Mouse (Mus musculus): ENCODE data around the gene Atp13a5. TPM values are rescaled to one million over a fixed set of nuclear protein-coding genes. Genes with fewer than 3 reads are reported as not detected.
A peak's percentile ranks its signal among the peaks of the same experiment; 100 is the strongest.

The Atp13a5 gene
- 0.84 and 0.94 TPM in 2 replicates for polyA plus RNA-seq (2015; fragmentation: Nextera tagmentation; extraction: Ambion mirVana)

GRCm38 (mm10) chr16:29378458-29378857 is at the start of gene Atp13a5:
Gene Atp13a5, minus strand, starts transcription at chr16:29378732.
- H3K4me1 ChIP-seq (replicated peaks) = no peaks in the 10 kb centered on the region
- no peak for ATAC-seq (ENCODE audit: low FRiP score)
- H3K27me3 ChIP-seq = no peaks in the 10 kb centered on the region
- no peak within 1 kb of the TSS for H3K4me2 ChIP-seq
- no peak within 1 kb of the TSS for H3K9ac ChIP-seq
- WGBS = 82% methylated on average over 4 of the region's 4 CpGs
- H3K27ac ChIP-seq = no peak within 1 kb of the TSS
- no peaks in the 10 kb centered on the region for H3K36me3 ChIP-seq
- no peaks in the 10 kb centered on the region for H3K9me3 ChIP-seq
- H3K4me3 ChIP-seq = no peak within 1 kb of the TSS

DNA sequence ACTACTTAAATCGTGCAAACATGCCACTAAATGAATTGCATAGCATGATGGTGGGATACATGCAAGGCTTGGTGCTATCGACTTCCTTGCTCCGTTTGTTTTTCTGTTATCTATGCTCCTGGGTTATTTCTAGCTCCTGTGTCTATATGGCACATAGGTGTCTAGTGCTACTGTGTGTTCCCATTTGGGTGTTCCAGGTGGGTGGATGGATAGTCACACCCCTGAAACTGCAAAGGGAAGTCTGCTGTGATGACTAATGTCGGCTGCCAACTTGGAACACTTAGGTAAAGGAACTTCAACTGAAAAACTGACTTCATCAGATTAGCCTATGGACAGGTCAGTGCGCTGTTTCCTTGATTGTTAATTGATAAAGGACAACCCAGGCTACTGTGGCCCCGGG is 36.3 kb upstream of the Atp13a5 start:
- no peaks in the 10 kb centered on the region for H3K9me3 ChIP-seq
- no peak overlapping the region for H3K4me3 ChIP-seq
- no peaks in the 10 kb centered on the region for H3K27me3 ChIP-seq
- no peaks in the 10 kb centered on the region for H3K4me1 ChIP-seq (replicated peaks)
- H3K27ac ChIP-seq = no peak overlapping the region
- no peak overlapping the region for H3K4me2 ChIP-seq
- no peak for ATAC-seq (ENCODE audit: low FRiP score)
- H3K9ac ChIP-seq = no peak overlapping the region
- no peaks in the 10 kb centered on the region for H3K36me3 ChIP-seq
- WGBS = 92% methylated on average over 6 of the region's 6 CpGs

DNA sequence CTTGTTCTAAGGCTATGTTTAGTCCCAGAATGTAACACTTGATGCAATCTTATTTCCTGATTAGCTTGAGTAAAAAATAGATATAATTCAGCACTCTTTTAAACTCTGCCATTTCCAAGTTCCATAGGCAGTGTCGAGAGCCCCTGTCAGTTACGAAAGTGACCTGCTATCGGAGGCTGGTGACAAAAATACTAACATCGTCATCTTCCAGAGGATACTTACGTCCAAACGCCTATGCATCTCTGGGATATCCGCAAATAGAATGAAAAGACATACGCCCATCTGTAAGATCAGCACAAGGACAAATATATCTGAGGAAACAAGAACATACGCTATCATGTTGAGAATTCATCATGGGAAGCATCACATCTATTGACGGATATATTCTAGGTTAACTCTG is 28.8 kb upstream of the Atp13a5 start:
- Histone ChIP-seq H3K27ac (no peak overlapping the region), H3K4me1 (replicated peaks) (no peaks in the 10 kb centered on the region), H3K9me3 (no peaks in the 10 kb centered on the region), H3K9ac (no peak overlapping the region), H3K4me2 (no peak overlapping the region), H3K27me3 (no peaks in the 10 kb centered on the region), H3K4me3 (no peak overlapping the region), H3K36me3 (no peaks in the 10 kb centered on the region)
- ATAC-seq (ENCODE audit: low FRiP score) = no peak
- 94% methylated on average over 10 of the region's 10 CpGs for WGBS

DNA sequence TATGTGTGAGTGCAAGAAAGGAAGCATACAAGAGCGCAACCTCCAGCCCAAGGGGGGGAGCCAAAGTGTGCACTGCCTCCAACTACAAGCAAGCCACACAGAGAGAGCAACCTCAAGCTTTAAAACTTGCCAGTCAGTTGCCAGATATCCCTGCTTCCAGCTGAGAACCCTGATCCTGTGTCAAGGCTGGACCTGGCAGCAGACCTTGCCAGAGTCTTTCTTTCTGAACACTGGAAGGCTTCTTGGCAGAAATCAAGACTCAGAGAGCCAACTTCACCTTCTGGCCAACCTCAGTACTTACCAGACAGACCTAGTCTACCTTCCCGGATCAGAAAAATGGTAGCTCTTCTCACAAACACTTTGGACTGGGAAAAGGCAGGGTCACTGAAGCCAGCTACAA is 20.5 kb upstream of the Atp13a5 start:
- Histone ChIP-seq H3K4me1 (replicated peaks) (no peaks in the 10 kb centered on the region), H3K9me3 (no peaks in the 10 kb centered on the region), H3K4me2 (no peak overlapping the region), H3K36me3 (no peaks in the 10 kb centered on the region), H3K27me3 (no peaks in the 10 kb centered on the region), H3K4me3 (no peak overlapping the region), H3K9ac (no peak overlapping the region), H3K27ac (no peak overlapping the region)
- 95% methylated on average over 2 of the region's 2 CpGs for WGBS
- ATAC-seq (ENCODE audit: low FRiP score) = no peak

GRCm38 (mm10) chr16:29384781-29385180 is 6.2 kb upstream of the Atp13a5 start:
- ATAC-seq (ENCODE audit: low FRiP score) = no peak
- Histone ChIP-seq H3K4me2 (no peak overlapping the region), H3K4me1 (replicated peaks) (no peaks in the 10 kb centered on the region), H3K27ac (no peak overlapping the region), H3K36me3 (no peaks in the 10 kb centered on the region), H3K4me3 (no peak overlapping the region), H3K27me3 (no peaks in the 10 kb centered on the region), H3K9me3 (no peaks in the 10 kb centered on the region), H3K9ac (no peak overlapping the region)
- 92% methylated on average over 4 of the region's 4 CpGs for WGBS

DNA sequence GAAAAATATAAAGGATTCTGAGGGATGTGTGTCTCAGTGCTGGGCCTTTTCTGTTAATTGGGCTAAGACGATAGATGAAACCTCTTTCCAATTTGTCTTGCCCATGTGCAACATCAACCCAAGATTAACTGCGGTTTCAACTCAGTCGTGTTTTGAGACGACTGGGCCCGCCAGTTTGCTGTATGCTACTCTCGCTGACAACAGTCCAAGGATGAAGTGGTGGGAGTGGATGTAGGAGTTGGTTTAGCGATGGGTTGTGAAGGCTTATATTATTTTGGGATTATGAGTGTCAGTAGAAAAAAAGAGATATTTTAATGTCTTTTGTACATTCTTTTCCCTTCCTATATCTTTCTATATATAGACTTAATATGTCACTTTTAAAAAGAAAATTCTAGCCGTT is 3.9 kb downstream of the Atp13a5 start:
- Histone ChIP-seq H3K4me3 (no peak overlapping the region), H3K27ac (no peak overlapping the region), H3K27me3 (no peaks in the 10 kb centered on the region), H3K4me2 (no peak overlapping the region), H3K9ac (no peak overlapping the region), H3K36me3 (no peaks in the 10 kb centered on the region), H3K4me1 (replicated peaks) (no peaks in the 10 kb centered on the region), H3K9me3 (no peaks in the 10 kb centered on the region)
- no peak for ATAC-seq (ENCODE audit: low FRiP score)
- 93% methylated on average over 8 of the region's 8 CpGs for WGBS

DNA sequence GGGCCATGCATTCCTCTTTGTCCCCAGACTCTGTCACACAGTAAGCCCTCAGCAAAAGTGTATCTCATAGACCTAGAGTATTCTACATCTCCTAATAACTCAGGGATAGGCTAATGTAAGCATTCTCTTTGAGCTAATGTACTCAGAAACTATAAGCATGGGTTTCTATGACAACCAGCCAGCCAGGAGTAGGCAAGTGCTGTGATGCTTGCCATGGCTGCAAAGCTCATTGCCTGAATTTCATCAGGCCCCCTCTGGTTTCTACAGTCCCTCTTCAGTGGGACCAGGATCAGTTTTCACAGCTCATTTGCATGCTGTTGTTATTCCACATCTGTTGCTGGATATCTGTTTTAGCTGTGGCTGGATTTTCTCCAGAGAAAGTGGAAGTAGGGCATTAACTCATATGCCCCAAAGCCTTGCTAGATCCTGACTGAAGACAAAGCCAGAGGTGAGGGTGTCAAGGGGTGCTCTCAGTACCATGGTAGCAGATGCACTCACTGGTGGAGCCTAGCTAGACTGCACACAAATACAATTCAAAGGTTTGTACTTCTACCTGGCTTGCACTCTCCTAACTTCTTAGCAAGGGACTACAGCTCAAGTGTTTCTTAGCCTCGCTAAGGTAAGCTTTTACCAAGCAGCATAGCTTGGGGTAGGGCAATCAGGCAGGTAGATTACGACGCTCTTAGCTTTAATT is 47.0 kb downstream of the Atp13a5 start:
- Histone ChIP-seq H3K4me1 (replicated peaks) (peaks cover 12% of the 10 kb centered on the region), H3K9me3 (no peaks in the 10 kb centered on the region), H3K27ac (peak overlapping the region; percentile 71; the same call in 1 of the 2 replicates), H3K4me2 (no peak overlapping the region), H3K27me3 (no peaks in the 10 kb centered on the region), H3K36me3 (no peaks in the 10 kb centered on the region), H3K9ac (no peak overlapping the region), H3K4me3 (no peak overlapping the region)
- ATAC-seq (ENCODE audit: low FRiP score) = peak; percentile 84
- WGBS = 75% methylated on average over 3 of the region's 3 CpGs

GRCm38 (mm10) chr16:29330948-29331347 is 47.6 kb downstream of the Atp13a5 start:
- WGBS = 80% methylated on average over 5 of the region's 5 CpGs
- peak; percentile 36; the same call in 1 of the 2 replicates for ATAC-seq (ENCODE audit: low FRiP score)
- Histone ChIP-seq H3K27me3 (no peaks in the 10 kb centered on the region), H3K4me2 (no peak overlapping the region), H3K4me1 (replicated peaks) (peaks cover 12% of the 10 kb centered on the region), H3K27ac (peak overlapping the region; percentile 71; the same call in 1 of the 2 replicates), H3K36me3 (no peaks in the 10 kb centered on the region), H3K4me3 (no peak overlapping the region), H3K9ac (no peak overlapping the region), H3K9me3 (no peaks in the 10 kb centered on the region)

GRCm38 (mm10) chr16:29329213-29329612 is 49.3 kb downstream of the Atp13a5 start:
- no peak for ATAC-seq (ENCODE audit: low FRiP score)
- Histone ChIP-seq H3K4me1 (replicated peaks) (peaks cover 12% of the 10 kb centered on the region), H3K4me3 (no peak overlapping the region), H3K4me2 (no peak overlapping the region), H3K9me3 (no peaks in the 10 kb centered on the region), H3K27me3 (no peaks in the 10 kb centered on the region), H3K36me3 (no peaks in the 10 kb centered on the region), H3K27ac (no peak overlapping the region), H3K9ac (no peak overlapping the region)
- WGBS = 88% methylated on average over 2 of the region's 2 CpGs

GRCm38 (mm10) chr16:29327910-29328309 is 50.6 kb downstream of the Atp13a5 start:
- Histone ChIP-seq H3K9me3 (no peaks in the 10 kb centered on the region), H3K4me1 (replicated peaks) (peaks cover 12% of the 10 kb centered on the region), H3K27ac (no peak overlapping the region), H3K9ac (no peak overlapping the region), H3K4me3 (no peak overlapping the region), H3K36me3 (no peaks in the 10 kb centered on the region), H3K27me3 (no peaks in the 10 kb centered on the region), H3K4me2 (no peak overlapping the region)
- ATAC-seq (ENCODE audit: low FRiP score) = no peak
- WGBS = 73% methylated on average over 3 of the region's 3 CpGs

DNA sequence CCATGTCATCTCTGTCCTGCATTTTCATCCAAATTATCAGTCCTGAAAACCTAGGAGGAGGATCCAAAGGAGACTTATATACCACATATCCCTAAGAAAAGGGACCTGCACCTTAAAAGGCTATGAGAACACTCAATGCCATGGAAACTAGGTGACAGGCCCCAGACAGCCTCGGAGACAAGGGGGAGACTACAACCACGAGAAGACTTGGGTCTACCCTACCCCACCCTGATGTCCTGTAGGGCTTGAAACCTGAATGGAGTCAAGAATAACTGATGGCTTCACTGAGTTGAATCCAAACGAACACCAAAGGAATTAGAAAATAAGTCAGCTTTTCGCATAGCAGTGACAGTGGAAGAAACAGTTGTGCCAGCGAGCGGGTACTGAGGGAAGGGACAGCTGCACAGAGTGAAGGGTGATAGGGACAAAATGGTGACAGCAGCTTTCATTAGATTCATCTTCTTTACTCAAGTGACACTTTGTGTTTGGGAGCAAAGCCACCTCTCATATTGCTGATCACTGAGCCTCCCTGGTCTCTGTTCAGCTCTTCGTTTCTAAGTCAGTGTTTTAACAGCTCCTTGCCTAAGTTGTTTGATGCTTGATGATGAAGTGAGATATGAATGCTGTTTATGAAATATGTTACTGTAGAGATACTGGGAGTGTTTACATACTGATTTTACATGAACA is 53.2 kb downstream of the Atp13a5 start:
- 85% methylated on average over 7 of the region's 7 CpGs for WGBS
- Histone ChIP-seq H3K9ac (no peak overlapping the region), H3K36me3 (no peaks in the 10 kb centered on the region), H3K4me2 (no peak overlapping the region), H3K4me3 (no peak overlapping the region), H3K9me3 (no peaks in the 10 kb centered on the region), H3K4me1 (replicated peaks) (no peaks in the 10 kb centered on the region), H3K27ac (no peak overlapping the region), H3K27me3 (no peaks in the 10 kb centered on the region)
- ATAC-seq (ENCODE audit: low FRiP score) = no peak

DNA sequence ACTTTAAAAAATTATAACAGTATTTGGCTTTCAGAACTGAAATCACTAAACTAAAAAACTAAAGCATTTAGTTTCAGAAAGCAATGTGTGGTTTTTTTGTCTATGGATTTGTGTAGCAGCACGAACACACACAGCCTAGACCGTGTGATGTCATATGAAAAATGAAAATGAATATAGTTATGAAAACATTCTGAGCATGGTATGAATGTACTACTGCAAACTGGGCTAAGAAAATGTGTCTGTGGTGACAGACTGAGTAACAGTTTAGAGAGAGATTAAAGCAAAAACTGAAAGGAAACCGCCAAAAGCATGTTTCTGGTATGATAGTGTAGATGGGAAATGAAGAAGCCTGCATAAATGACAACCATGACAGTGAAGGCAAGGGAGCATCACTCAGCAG is 57.8 kb downstream of the Atp13a5 start:
- H3K27ac ChIP-seq = no peak overlapping the region
- no peaks in the 10 kb centered on the region for H3K4me1 ChIP-seq (replicated peaks)
- 93% methylated on average over 3 of the region's 3 CpGs for WGBS
- no peaks in the 10 kb centered on the region for H3K9me3 ChIP-seq
- H3K27me3 ChIP-seq = no peaks in the 10 kb centered on the region
- no peak overlapping the region for H3K9ac ChIP-seq
- H3K36me3 ChIP-seq = no peaks in the 10 kb centered on the region
- ATAC-seq (ENCODE audit: low FRiP score) = no peak
- no peak overlapping the region for H3K4me3 ChIP-seq
- no peak overlapping the region for H3K4me2 ChIP-seq

- Histone ChIP-seq H3K36me3 (no peaks in the 10 kb centered on the region), H3K4me3 (no peak overlapping the region), H3K27ac (no peak overlapping the region), H3K4me1 (replicated peaks) (0 out of 2 replicates have a peak, but pooled peaks cover 3% of the 10 kb centered on the region), H3K27me3 (no peaks in the 10 kb centered on the region), H3K9me3 (no peaks in the 10 kb centered on the region), H3K9ac (no peak overlapping the region), H3K4me2 (no peak overlapping the region)
- WGBS = 88% methylated on average over 3 of the region's 3 CpGs
- ATAC-seq (ENCODE audit: low FRiP score) = no peak
Observed at GRCm38 (mm10) chr16:29315391-29315790, 63.1 kb downstream of the Atp13a5 start.

Data from hindbrain, embryonic 13.5 days (tissue).